Mouse (Mus musculus) left cerebral cortex, adult 18-20 months (tissue): ENCODE results near the gene C8g. TPM values are rescaled to one million over a fixed set of nuclear protein-coding genes. Genes with fewer than 3 reads are reported as not detected.

Source experiments
- DNase-seq, 2 experiments: peaks; one replicate each; pipeline ENCODE4 v3.0.0; 2021 to 2022; ENCODE audit warnings: low spot score in 2 of 2, mixed read lengths in 1 of 2
- total RNA-seq, 2 experiments: library from RNA; stranded (reverse); gene quantifications; 2 replicates each; pipeline ENCODE4 v1.2.3; 2021

The C8g gene
- total RNA-seq, 2 experiments from 2014 or later: 0.52 to 0.74 TPM

DNA sequence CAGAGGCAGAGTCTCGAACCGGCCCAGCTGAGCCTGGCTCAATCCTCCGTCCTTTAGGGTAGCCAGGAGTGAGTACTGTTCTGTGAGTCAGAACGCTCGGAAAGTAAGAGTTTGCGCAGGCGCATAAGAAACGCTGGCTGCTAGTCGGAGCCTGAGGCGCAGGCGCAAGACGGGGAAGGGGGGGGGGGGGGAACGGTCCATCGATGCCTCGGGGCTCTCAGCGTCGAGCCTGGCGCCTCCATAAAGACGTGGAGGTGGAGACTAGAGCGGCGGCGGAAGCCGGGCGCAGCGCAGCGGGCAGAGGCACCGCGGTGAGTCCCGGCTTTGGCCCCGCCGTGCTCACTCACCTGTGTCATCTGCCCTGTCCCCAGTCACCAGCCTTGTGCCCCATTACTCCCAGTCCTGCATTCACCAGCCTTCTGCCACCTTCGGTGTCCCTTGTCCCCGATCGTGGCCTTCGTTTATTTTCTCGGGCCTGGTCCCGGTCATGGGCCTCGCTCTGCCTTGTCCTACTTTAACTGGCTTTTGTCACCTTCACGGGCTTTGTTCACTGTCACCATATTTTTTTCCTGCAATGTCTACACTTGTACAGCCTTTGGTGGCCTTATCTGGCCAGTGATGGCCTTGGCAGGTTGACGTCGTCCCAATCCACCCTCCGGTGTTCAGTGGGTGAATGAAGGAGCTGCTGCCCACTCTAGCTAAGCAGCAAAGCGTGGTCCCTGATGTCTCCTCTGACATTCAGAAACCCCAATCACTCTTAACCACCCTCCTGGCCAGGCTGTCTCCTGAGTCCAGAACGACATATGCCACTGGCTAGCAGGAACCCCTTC lies 728 bp downstream of the C8g start, which contains the start of gene Fbxw5:
TSS of gene Fbxw5 (plus strand) at position 175 of the 830 bp plus-strand sequence.
- DNase-seq: peak; percentile 78 to 83

DNA sequence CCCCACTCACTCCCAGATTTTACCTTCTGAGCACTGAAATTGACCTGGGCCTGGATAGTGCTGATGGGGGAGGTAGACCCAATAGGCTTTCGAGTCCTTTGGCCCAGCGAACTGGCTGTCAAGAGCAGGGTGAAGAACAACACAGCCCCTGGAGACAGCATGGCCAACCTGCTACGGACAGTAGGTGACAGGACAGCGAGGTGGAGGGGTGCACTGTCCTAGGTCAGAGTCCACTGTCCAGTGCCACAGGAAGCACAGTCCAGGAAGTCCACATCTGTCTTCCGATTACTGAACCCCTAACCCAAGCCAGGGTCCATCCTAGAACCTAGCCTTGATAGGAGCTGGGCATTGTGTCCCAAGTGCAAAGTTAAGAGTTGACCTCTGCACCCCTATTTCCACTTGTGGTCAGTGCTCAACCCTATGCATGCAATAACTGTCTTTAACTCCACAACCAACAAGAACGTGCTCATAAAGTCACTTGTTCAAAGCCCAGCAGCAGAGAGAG lies 1.4 kb downstream of the C8g start:
- DNase-seq: no peak

DNA sequence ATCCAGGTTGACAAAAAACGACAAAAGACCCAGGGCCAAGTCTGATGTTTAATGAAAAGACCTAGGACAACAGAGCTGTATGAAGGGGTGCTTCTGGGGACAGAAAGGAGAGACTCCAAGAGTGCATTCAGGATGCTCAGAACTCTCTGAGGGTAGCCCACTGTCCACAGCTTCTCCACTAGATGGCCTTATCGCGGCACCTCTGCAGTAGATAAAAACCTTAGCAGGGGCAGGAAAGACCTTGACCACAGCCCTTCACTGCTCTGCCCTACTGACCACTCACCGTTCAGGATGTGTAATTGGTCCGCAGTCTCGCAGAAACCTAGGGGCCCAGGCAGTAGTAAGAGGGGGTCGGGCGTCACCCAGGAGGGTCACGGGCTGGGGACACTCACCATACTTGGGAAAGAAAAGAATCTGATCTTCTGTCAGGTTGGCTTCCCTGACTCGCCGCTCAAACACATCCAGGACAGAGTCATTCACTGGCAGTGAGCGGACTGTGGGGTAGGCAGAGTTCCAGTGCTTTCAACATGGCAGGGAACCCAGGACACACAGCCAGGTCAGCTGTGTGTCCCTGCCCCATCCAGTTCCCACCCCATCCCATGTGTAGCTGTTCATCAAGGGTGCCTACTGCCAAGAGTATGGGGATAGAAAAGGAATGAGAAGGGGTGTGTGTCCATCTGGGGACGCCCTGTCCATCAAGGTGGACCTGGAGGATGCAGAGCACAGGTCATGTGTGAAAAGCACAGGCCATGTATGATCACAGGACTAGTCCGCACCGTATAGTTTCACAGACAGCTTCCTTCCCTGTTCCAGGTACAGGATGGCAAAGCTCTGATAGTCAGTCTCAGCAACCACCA lies 2.7 kb downstream of the C8g start:
- DNase-seq: no peak

DNA sequence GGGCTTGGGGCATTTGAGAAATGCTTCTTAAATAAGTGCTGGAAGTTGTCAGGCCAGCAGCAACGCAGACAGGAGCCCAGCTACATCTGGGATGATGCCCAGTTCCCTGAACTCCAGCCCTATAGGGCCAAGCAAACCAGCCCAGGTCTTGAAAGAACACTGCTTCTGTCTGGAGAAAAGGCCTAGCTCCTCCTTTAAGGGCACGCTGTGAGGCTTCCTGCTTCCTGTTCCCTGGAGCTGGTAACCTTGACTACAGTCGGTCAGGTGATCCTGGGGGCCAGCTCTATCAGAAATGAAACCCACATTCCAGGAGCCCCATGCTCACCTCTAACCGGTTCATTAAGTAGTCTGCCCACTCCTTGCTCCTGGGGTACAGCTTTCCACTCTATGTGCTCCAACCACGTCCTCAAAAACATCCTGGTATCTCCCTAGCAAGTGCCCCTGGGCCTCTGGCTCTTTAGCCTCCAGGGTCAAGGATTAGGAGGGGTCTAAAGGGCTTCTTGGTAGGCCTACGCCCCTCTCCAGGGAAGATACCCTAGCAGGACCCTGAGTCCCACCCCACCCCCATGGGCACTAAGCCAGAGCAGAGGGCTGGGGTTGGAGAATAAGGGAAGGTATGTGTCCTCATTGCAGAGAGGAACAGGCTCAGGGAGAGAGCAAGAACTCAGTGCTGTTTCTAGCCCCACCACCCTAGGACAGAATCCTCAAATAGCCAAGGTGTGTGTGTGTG lies 3.5 kb downstream of the C8g start:
- DNase-seq: no peak

DNA sequence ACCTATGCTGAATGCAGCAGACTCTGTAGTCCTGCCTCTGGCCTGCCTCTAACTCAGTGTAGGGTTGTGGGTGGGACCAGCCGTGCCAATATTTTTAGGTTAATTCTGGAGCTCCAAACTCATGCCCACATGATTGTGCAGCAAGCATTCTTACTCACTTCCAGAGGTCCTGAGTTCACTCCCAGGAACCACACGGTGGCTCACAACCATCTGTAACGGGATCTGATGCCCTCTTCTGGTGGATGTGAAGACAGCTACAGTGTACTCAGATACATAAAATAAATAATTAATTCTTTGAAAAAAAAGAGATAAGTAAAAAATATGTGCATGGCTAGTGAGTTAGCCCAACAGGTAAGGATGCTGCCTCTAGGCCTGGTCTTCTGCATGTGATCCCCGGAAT lies 5.1 kb downstream of the C8g start:
- no peak for DNase-seq

DNA sequence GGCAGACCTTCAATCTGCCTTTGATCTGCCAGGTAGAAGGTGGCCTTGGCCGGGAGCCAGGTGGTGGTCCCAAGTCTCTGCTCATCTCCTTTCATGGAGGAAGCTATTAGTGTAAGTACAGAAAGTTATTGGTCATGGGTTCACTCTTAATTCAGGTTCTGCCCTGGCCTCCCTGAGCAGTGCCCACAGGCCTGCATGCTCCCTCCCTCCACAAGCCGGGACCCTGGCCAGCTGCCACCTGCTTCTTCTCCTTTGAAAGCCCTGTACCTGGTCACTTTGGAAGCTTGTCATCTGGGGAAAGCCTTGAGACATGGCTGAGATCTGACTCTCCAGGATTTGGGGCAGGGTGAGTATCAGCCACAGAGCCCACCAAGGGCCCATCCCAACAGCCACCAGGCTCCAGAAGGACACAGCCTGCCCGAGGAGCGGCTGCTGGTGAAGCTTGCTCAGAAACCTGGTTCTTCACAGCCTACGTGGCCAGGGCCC lies 8.0 kb downstream of the C8g start, which contains the start of gene Lcn12:
TSS of gene Lcn12 (minus strand) at position 436 of the 486 bp plus-strand sequence.
- DNase-seq: no peak

DNA sequence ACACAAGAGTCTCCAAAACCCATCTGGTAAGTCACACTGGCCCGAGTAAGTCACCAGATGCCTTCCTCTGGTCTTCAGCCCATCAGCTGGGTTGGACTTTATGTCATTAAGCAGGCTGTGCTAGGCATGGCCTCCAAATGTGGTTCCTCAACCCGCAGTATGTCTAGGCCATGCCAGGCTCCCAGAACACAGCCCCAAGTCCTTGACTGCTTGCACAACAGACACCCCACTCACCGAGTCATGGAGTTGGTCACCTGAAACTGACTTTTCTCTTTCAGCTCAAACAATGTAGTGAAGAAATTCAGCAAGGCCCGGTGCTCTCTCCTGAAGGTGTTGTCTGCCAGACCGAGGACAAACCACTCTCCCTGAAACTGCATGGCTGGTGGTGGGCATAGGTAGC lies 8.5 kb downstream of the C8g start:
- no peak for DNase-seq

DNA sequence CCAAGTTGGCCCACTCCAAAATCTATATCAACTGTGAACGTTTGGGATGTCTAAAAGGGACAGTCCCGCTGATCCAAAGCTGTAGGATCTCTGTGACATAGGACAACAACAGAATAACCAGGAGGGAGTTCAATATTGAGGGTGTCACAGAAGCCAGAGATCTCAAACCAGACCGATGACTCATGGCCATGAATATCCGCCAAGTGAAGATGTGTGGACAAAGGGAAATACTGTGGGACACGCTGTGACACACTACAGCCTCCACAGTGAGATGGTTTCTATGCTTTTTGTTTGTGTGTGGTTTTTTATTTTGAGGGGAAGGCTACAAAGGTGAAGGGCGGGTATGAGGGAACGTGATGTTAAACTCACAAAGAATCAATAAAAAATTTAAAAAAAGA lies 12.8 kb downstream of the C8g start:
- DNase-seq: no peak

DNA sequence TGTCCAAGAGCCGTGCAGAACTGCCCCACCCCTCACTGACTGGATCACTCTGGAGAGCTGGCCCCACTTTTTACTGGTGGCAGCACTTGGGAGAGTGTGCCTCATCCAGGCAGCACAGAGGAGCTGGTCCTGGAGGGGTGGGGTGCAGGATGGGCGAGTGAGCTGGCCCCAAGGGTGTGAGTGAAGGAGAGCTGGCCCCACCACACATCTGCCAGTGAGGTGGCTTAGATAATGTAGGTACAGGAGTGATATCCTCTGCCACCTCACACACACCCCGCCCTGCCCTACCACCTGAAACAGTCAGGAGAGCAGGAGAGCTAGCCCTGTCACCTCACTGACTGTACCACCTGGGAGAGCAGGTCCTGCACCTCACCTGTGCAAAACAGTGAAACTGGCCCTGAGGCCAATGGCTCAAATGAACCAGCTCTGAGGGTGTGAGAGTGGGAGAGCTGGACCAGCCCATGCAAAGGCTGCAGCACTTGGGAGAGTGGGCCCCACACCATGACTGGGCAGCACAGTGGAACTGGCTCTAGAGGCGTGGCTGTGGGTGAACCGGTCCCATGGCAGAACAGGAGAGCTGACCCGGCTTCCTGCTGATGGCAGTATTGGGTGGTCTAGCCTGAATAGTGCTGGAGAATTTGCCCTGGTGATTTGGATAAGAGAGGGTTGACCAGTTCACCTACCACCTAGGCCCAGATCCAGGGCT lies 13.4 kb downstream of the C8g start:
- DNase-seq: no peak

DNA sequence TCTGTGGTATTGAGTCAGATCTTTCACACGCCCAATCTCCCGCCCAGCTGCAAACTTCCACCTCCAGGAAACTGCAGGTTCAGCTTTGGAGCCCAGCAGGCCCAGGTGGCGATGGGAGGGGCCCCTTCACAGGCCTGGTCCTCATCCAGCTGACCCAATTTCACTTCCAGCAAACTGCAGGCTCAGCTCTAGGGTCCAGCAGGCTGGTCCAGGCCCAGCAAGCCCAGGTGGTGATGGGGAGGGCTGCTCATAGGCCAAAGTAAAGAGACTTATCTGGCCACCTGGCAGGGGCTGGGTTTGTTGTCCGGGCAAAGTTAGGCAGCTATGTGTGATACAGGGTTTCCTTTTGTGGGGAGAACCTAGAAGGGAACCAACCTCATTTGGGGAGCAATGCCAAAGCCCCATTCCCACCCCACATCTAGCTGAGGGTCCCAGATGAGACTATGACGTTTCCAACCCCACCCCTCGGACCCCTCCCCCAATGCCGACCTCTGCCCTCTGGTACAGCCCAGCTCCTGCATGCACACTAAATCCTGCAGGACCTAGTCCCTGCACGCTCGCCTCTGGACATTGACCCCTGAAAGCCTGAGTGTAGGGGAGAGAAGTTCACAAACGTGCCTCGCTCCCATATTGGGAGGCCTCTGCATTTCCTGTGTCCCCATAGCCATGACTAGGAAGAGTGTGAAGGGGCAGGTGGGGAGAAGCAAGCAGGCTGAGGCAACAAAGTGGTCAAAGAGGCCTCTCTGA lies 16.4 kb downstream of the C8g start:
- DNase-seq: no peak

DNA sequence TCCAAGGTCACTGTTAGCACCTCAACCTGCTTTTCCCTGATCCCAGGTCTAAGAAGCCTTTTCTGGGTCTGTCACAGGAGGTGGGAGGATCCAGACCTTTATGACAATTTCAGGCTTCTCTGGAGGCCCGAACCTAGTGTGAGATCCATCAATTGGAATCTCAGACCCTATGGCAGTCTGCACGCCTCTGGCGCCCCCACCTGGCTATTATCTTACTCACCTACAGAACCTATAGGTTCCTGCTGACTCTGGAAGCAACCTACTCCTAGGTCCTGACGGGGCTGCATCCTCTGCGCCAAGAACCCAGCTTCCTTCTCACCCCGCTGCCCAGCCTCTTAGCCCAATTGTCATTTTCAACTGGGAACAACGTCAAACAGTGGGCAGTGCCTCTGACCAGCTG lies 18.6 kb downstream of the C8g start:
- peak in 1 of 2 experiments; percentile 44 for DNase-seq

DNA sequence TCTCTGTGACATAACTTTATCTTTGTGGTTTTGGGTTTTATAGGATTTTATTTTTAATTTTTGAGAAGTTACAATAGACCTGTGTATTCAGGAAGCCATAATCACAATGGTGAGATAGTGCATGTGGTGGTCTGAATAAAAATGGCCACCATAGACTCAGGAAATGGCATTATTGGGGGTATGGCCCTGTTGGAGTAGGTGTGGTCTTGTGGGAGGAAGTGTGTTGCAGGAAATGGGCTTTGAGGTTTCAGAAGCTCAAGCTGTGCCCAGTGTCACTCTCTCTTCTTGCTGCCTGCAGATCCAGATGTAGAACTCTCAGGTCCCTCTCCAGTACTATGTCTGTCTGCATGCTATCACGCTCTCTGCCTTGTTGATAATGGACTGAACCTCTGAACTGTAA lies 21.0 kb downstream of the C8g start:
- DNase-seq: no peak

DNA sequence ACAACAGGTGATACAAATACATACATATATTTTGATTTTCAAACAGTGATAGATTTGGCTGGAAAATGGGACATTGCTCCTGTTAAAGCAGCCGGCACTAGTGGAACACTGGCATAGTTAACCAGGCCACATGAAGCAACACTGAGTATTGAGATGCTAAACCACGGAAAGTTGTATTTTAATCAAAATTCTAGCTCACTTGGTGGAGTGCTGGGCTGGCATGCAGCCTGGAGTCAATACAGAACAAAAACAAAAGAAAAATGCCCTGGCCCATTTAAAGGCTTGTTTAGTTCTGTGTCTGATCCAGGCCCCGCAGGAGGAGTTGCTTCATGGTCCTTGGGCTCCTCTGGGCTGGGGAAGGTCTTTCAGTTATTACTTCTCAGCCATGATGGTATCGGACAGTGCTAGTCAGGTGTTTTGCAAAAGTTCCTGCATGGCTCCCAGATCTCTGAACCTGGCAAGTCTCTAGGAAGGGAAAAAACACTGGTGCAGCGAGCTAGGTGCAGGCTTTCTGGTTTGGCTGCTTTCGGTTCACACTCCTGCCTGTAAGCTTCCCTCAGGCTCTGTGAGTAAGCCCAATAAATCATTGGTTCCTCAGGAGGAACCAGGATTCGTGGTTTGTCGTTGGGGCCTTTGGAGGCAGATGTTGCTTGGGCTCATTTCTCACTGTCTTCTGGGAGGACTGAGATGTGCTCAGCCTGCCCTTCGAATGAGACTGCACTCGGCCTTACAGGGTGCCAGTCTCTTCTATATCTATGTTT lies 21.8 kb downstream of the C8g start:
- DNase-seq: no peak

DNA sequence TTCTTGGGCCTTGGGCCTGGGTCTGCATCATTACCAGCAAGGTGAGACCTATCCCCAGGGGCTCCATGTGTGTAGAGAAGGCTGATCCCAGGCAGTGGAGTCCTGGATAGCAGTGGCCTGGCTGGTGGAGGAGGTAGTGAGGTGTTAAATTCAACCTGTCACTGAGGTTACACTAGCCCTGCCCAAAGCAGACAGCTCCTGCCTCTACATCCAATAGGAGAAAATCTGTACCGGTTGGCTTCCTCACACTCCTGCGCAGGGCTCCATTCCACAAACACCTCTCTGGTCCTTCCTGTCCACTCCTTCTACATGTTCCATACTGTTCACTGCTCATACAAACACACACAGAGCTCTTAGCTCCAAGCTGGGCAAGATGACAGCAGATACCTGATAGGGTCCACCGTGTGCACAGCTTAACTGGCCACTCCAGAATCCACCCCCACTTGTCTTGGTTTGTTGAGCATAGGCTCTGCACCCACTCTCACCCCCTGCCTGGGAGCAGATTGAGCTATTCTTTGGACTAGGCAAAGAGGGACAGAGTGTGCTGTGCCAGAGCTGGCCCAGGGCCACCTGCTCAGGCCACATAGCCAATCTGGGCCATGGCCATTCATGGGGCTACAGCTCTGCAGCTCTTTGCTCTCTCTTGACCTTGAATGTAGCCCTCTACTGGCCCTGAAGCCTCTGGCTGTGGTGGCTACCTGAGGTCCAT lies 23.4 kb downstream of the C8g start:
- peak; percentile 59 to 62 for DNase-seq

DNA sequence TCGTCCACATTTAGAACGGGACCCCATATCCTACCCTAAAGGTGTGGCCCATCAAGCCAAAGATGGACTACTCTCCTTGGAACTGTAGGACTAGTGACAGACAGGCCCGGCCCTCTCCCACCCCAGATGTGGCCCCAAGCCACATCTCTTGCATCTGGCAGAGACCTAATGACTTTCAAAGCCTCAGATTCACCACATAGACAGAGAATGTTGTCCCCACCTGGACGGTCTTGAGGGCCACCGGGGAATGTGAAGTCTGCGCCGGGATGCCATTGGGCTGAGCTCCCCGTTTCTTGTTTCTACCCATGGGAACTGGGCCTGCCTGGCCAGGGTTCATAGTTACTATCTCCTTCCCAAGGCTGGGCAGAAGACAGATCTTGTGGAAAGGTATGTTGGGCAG lies 24.0 kb downstream of the C8g start:
- DNase-seq: no peak

DNA sequence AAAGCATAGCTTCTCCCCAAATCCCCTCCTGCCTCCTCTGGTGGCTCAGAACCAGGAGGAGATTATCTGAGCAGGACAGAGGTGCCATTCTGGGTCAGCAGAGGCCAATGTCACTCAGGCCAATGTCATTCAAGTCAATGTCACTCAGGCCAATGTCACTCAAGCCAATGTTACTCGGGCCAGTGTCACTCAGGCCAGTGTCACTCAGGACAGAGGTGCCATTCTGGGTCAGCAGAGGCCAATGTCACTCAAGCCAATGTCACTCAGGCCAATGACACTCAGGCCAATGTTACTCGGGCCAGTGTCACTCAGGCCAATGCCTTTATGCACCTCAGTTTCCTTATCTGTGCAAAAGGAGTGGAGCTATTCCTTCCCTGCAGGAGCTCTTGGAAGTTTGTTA lies 29.0 kb downstream of the C8g start:
- DNase-seq: no peak

DNA sequence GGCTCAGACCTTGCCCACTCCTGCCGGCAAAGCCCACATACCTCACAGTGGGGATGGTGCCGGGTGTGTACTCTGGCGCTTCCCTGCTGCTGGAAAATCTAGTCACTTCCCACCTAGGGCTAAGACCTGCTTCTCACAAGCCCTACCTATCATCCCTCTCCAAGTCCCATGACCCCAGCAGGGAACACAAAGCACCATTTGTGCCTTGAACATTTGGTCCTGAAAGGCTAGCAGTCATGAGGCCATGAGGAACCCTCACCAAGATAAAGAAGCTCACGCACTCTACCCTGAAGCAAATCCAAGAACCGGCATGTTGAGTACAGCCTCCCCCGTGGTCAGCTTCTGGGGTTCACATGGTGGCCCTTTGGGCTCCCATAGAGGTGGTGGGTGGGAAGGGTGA lies 31.6 kb downstream of the C8g start, which contains the start of gene Ptgds:
TSS of gene Ptgds (minus strand) at position 78 of the 400 bp plus-strand sequence.
- DNase-seq: no peak
